Mouse (Mus musculus) CH12.LX (cell line): Measurements from ENCODE around the gene Map4k5. TPM values are rescaled to one million over a fixed set of nuclear protein-coding genes. Genes with fewer than 3 reads are reported as not detected.

Source experiments
- DNase-seq: peaks from one replicate; pipeline ENCODE4 v3.0.0-alpha.2; 2013; ENCODE audit errors: extremely low read depth
- H3K27ac ChIP-seq: 2 replicates; pipeline ENCODE4 v1.5.1; 2012; ENCODE audit warnings: low read depth, mild to moderate bottlenecking, control low read depth, moderate library complexity; ENCODE audit not compliant: insufficient read depth
- H3K27me3 ChIP-seq: replicated peaks from 2 replicates; pipeline ENCODE3; 2012; ENCODE audit warnings: inconsistent platforms
- H3K36me3 ChIP-seq, 2 experiments: replicated peaks in 1 of 2; 2 replicates each; pipeline versions ENCODE3 to v1.6.1; 2012; ENCODE audit warnings: inconsistent platforms in 1 of 2, low read length in 1 of 2, mild to moderate bottlenecking in 1 of 2, mixed read lengths in 1 of 2, moderate library complexity in 1 of 2; ENCODE audit not compliant: control insufficient read depth in 1 of 2, insufficient read depth in 1 of 2
- H3K4me1 ChIP-seq, 2 experiments: 2 replicates each; pipeline ENCODE4 v1.6.1; 2012; ENCODE audit warnings: inconsistent platforms in 1 of 2, moderate library complexity in 1 of 2; ENCODE audit not compliant: insufficient read depth in 2 of 2, control insufficient read depth in 1 of 2
- H3K4me2 ChIP-seq: 2 replicates; pipeline ENCODE4 v1.6.1; 2012; ENCODE audit warnings: low read depth, mild to moderate bottlenecking, control low read depth; ENCODE audit not compliant: poor library complexity, insufficient read depth, severe bottlenecking
- H3K4me3 ChIP-seq, 3 experiments: fragments of 150-350 bp in 1 of 3; sonication (generic) in 1 of 3; replicated peaks in 1 of 3; 2 replicates each; pipeline versions ENCODE3 to v1.5.1; 2011 to 2012; ENCODE audit warnings: low read depth in 2 of 3, low read length in 2 of 3, mild to moderate bottlenecking in 2 of 3, moderate library complexity in 2 of 3, control low read depth in 1 of 3, improper control_type of control experiment in 1 of 3, inconsistent platforms in 1 of 3, mixed read lengths in 1 of 3; ENCODE audit not compliant: poor library complexity in 1 of 3
- H3K79me2 ChIP-seq: replicated peaks from 2 replicates; pipeline ENCODE4 v1.6.1; 2012; ENCODE audit warnings: mild to moderate bottlenecking, moderate library complexity; ENCODE audit not compliant: control insufficient read depth, poor library complexity, insufficient read depth, severe bottlenecking; ENCODE audit errors: extremely low read depth
- H3K9ac ChIP-seq: 2 replicates; pipeline ENCODE4 v1.6.1; 2012; ENCODE audit warnings: low read depth, mild to moderate bottlenecking, control low read depth, moderate library complexity; ENCODE audit not compliant: insufficient read depth
- H3K9me3 ChIP-seq: replicated peaks from 2 replicates; pipeline ENCODE3; 2012; ENCODE audit warnings: low read length, inconsistent platforms, mixed read lengths
- BHLHE40 ChIP-seq: IDR thresholded peaks from 2 replicates; pipeline ENCODE4 v1.6.1; 2011; ENCODE audit warnings: mild to moderate bottlenecking, low read depth, low read length, improper control_type of control experiment
- CHD2 ChIP-seq: IDR thresholded peaks from 2 replicates; pipeline ENCODE4 v1.6.1; 2011; ENCODE audit warnings: low read length, improper control_type of control experiment
- ETS1 ChIP-seq: conservative IDR thresholded peaks from 2 replicates; pipeline ENCODE4 v1.6.1; 2012; ENCODE audit warnings: low read depth, mild to moderate bottlenecking, inconsistent platforms, low read length, improper control_type of control experiment, moderate library complexity
- IRF4 ChIP-seq: IDR thresholded peaks from 2 replicates; pipeline ENCODE4 v1.6.1; 2014; ENCODE audit warnings: low read depth, mild to moderate bottlenecking, inconsistent platforms, low read length, improper control_type of control experiment
- JUND ChIP-seq: conservative IDR thresholded peaks from 2 replicates; pipeline ENCODE4 v1.6.1; 2011; ENCODE audit warnings: low read depth, low read length, improper control_type of control experiment
- MAFK ChIP-seq: IDR thresholded peaks from 2 replicates; pipeline ENCODE4 v1.6.1; 2011; ENCODE audit warnings: low read length, improper control_type of control experiment; ENCODE audit not compliant: insufficient replicate concordance
- MAX ChIP-seq: IDR thresholded peaks from 2 replicates; pipeline ENCODE4 v1.6.1; 2011; ENCODE audit warnings: low read length, improper control_type of control experiment
- MAZ ChIP-seq: IDR thresholded peaks from 2 replicates; pipeline ENCODE4 v1.6.1; 2012; ENCODE audit warnings: low read depth, mild to moderate bottlenecking, inconsistent platforms, low read length, improper control_type of control experiment, moderate library complexity
- MEF2A ChIP-seq: IDR thresholded peaks from 2 replicates; pipeline ENCODE4 v1.6.1; 2014; ENCODE audit warnings: low read depth, mild to moderate bottlenecking, inconsistent platforms, low read length, improper control_type of control experiment, borderline replicate concordance
- MXI1 ChIP-seq: IDR thresholded peaks from 2 replicates; pipeline ENCODE4 v1.6.1; 2011; ENCODE audit warnings: mild to moderate bottlenecking, low read depth, low read length, improper control_type of control experiment
- NELFE ChIP-seq: IDR thresholded peaks from 2 replicates; pipeline ENCODE4 v1.6.1; 2011; ENCODE audit warnings: low read depth, low read length, improper control_type of control experiment
- NRF1 ChIP-seq: IDR thresholded peaks from 2 replicates; pipeline ENCODE4 v1.6.1; 2014; ENCODE audit warnings: low read depth, mild to moderate bottlenecking, inconsistent platforms, low read length, improper control_type of control experiment, moderate library complexity
- PAX5 ChIP-seq: IDR thresholded peaks from 2 replicates; pipeline ENCODE4 v1.6.1; 2012; ENCODE audit warnings: low read length, inconsistent platforms, mixed read lengths
- POLR2A ChIP-seq: IDR thresholded peaks from 2 replicates; pipeline ENCODE4 v1.6.1; 2011; ENCODE audit warnings: low read depth, mild to moderate bottlenecking, improper control_type of control experiment, low read length
- RAD21 ChIP-seq: IDR thresholded peaks from 2 replicates; pipeline ENCODE4 v1.6.1; 2011; ENCODE audit warnings: low read depth, mild to moderate bottlenecking, low read length, improper control_type of control experiment, moderate library complexity
- SIN3A ChIP-seq: IDR thresholded peaks from 2 replicates; pipeline ENCODE4 v1.6.1; 2012; ENCODE audit warnings: low read length, improper control_type of control experiment, inconsistent platforms
- SMC3 ChIP-seq: IDR thresholded peaks from 2 replicates; pipeline ENCODE4 v1.6.1; 2011; ENCODE audit warnings: low read depth, low read length, improper control_type of control experiment
- USF2 ChIP-seq: conservative IDR thresholded peaks from 2 replicates; pipeline ENCODE4 v1.6.1; 2011; ENCODE audit warnings: low read depth, low read length, improper control_type of control experiment
- ZKSCAN1 ChIP-seq: IDR thresholded peaks from 2 replicates; pipeline ENCODE4 v1.6.1; 2012; ENCODE audit warnings: low read depth, inconsistent platforms, low read length, improper control_type of control experiment, borderline replicate concordance
- ZNF384 ChIP-seq: IDR thresholded peaks from 2 replicates; pipeline ENCODE4 v1.6.1; 2012; ENCODE audit warnings: low read depth, low read length, improper control_type of control experiment, inconsistent platforms
- dilution Hi-C: fragments of 300-500 bp; cut with MboI; formaldehyde crosslinking; loops from 2 replicates; pipeline ENCODE4 v1.14.3; 2020; ENCODE audit warnings: low sequenced_read_pairs; ENCODE audit not compliant: extremely low pct_unique_long_range_greater_than_20kb, extremely low pct_ligation_motif_present
- in situ Hi-C: fragments of 300-500 bp; cut with MboI; formaldehyde crosslinking; loops from 3 replicates; pipeline ENCODE4 v1.14.3; 2019; ENCODE audit warnings: low sequenced_read_pairs, low pct_ligation_motif_present, low pct_unique_long_range_greater_than_20kb, mixed read lengths
- polyA plus RNA-seq: library from polyadenylated mRNA; unstranded; fragments of >175 nt; gene quantifications from 2 replicates; pipeline ENCODE4 v1.2.1, GENCODE M21; 2012; ENCODE audit warnings: low read depth; ENCODE audit not compliant: insufficient read length
- total RNA-seq, 2 experiments: library from RNA; depleted of rRNA; stranded (reverse); fragments of 300-350 nt in 1 of 2; fragments of >200 nt in 1 of 2; gene quantifications; 2 replicates each; pipeline ENCODE4 v1.2.3; 2012 to 2014

The Map4k5 gene
- total and polyA plus RNA-seq, 3 experiments = 7.8 to 13.5 (median 12.5) TPM

- Histone ChIP-seq H3K4me2 (no peak overlapping the region), H3K9ac (no peak overlapping the region), H3K27ac (no peak overlapping the region), H3K36me3 (no peaks in the 10 kb centered on the region), H3K79me2 (no peaks in the 10 kb centered on the region), H3K4me3 (no peak overlapping the region), H3K4me1 (peaks cover 2 to 9% of the 10 kb centered on the region in 2 experiments; a peak in 3 of 4 replicates), H3K9me3 (no peaks in the 10 kb centered on the region), H3K27me3 (peaks cover 36% of the 10 kb centered on the region)
- in situ Hi-C loops = no loop called here
- dilution Hi-C loops = no loop called here
- no peak for DNase-seq
- TF ChIP-seq NELFE (no peak), USF2 (no peak), SIN3A (no peak), ZNF384 (no peak), JUND (no peak), BHLHE40 (no peak), MAFK (no peak), ZKSCAN1 (no peak), NRF1 (no peak), IRF4 (no peak), ETS1 (no peak), SMC3 (no peak)
Measured at GRCm38 (mm10) chr12:69785471-69785870, 107.5 kb downstream of the Map4k5 start.

DNA sequence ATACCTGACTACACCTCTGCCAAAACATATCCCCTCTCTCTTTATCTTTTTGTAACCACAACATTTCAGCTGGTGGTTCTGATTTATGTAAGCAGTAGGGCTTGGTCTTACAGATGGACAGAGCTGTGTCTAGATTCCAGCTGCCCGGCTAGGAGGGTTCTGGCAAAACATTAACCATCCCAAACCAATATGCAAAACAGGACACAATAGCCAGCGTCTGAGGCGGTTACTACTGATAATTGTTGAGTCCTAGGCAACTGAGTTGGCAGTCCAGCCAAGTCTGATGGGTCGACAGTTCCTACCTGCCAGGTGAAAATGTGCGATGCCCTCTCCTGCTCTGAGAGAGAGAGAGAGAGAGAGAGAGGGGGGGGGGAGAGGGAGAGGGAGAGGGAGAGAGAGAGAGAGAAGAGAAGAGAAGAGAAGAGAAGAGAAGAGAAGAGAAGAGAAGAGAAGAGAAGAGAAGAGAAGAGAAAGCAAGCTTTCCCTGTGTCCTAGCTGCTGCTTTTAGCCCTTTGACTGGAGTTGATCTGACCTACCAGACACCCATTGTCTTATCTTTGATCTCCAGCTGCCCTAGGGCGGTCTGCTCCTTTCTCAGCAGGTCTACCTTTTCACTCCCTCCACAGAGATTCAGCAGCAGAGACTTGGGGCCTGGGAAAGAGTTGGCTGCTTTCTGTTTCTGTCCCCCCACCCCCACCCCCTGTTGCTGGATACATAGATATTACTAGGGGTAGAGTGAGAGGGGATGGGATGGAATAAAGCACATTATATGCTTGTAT lies 109.6 kb downstream of the Map4k5 start:
- Histone ChIP-seq H3K4me3 (no peak overlapping the region), H3K4me2 (no peak overlapping the region), H3K27ac (no peak overlapping the region), H3K27me3 (peaks cover 19% of the 10 kb centered on the region), H3K79me2 (no peaks in the 10 kb centered on the region), H3K36me3 (no peaks in the 10 kb centered on the region), H3K4me1 (peaks cover 0 to 2% of the 10 kb centered on the region in 2 experiments; a peak in 1 of 4 replicates), H3K9ac (no peak overlapping the region), H3K9me3 (no peaks in the 10 kb centered on the region)
- dilution Hi-C loops (no loop called here), in situ Hi-C loops (no loop called here)
- DNase-seq = no peak
- TF ChIP-seq ZKSCAN1 (no peak), ETS1 (no peak), MEF2A (no peak), CHD2 (no peak), JUND (no peak), SIN3A (no peak), RAD21 (no peak), MXI1 (no peak), POLR2A (no peak), MAX (no peak), MAZ (no peak), PAX5 (no peak)
